1 mouse cellular context compared by ENCODE assay signal in genomic region chr12:118339107-118339506, GRCm38 (mm10).
A peak's percentile ranks its signal among the peaks of the same experiment; 100 is the strongest.
TF ChIP-seq lines count a peak whose summit lies in the region.

No protein-coding gene starts in this region.

TF ChIP-seq in MEL, 35 proteins besides CTCF, POLR2A, EP300 and RAD21 (continued from another document):
- TF ChIP-seq ZNF384 (IDR thresholded peaks at IDR 0.05; ENCODE audit: low read depth, low read length) (0 out of 2 replicates have a peak, but pooled peaks have one; percentile 20), MAX (IDR thresholded peaks at IDR 0.05; ENCODE audit: low read length) (no peak)
